Mouse (Mus musculus): ENCODE measurements around the gene Ap3m1.

DNA sequence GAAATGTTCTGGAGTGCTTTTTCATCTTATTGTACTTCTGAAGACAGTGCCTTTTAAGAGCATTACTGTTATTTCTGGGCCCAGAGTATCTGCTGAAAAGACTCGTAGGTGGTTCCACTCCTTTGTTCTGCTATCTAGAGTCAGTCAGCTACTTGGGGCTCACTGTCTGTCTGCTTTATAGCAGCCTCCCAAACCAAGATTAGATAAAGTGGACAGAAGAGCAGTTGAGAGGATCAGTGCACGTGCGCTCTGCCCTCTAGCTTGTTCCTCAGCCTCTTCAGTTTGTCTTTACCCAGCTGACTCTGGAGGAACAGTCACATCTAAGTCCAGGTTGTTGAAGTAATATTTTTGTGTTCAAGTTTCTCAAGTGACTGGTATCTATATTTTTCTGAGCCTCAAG, 21.7 kb upstream of the Ap3m1 start:
- TF ChIP-seq POLR2A (IDR thresholded peaks at IDR 0.05; ENCODE audit: insufficient read depth, low read depth, low read length) (no peak), CTCF (IDR thresholded peaks at IDR 0.05; ENCODE audit: insufficient read depth, low read depth, low read length) (no peak)

Measured in olfactory bulb, adult 2 months (tissue).